Mouse (Mus musculus) lung, postnatal 0 days (tissue): ENCODE measurements at regions not wholly inside any gene's neighbourhood (a gene's known extent, or its start where the extent isn't known, plus 50 kb on each side); places are given as distances from the start of the nearest gene placed in this dataset.

Experiments
- CTCF ChIP-seq: IDR thresholded peaks from 2 replicates; pipeline ENCODE4 v1.5.1; 2016; ENCODE audit warnings: antibody characterized with exemption, mild to moderate bottlenecking
- EP300 ChIP-seq: IDR thresholded peaks from 2 replicates; pipeline ENCODE4 v1.6.1; 2016; ENCODE audit warnings: antibody characterized with exemption, mild to moderate bottlenecking, control low read depth

- TF ChIP-seq CTCF (no peak), EP300 (no peak)
Observed at GRCm38 (mm10) chr7:137712862-137713261, 275.4 kb downstream of the Glrx3 start.
